Mouse (Mus musculus) left cerebral cortex, postnatal 10 days (tissue): ENCODE measurements at regions not wholly inside any gene's neighbourhood (a gene's known extent, or its start where the extent isn't known, plus 50 kb on each side); places are given as distances from the start of the nearest gene placed in this dataset.

Experiments
- DNase-seq, 2 experiments: peaks; one replicate each; pipeline ENCODE4 v3.0.0; 2021 to 2022; ENCODE audit warnings: low spot score in 2 of 2, mixed read lengths in 1 of 2; ENCODE audit errors: extremely low spot score in 1 of 2
- intact Hi-C: fragments of 180-260 bp; cut with DNase I; formaldehyde crosslinking; loops from one replicate; pipeline ENCODE4 v1.15.1; 2025

- intact Hi-C loops = no loop called here
Observed at GRCm38 (mm10) chr8:35933186-35934114, 167.9 kb downstream of the Gm19410 start.

GRCm38 (mm10) chr8:35934115-35934607, 168.6 kb downstream of the Gm19410 start:
- intact Hi-C loops = no loop called here
- DNase-seq = no peak

More at GRCm38 (mm10) chr8:35933186-35934114, 167.9 kb downstream of the Gm19410 start:
- peak; percentile 55 to 65 for DNase-seq

GRCm38 (mm10) chr8:35935034-35935433, 169.4 kb downstream of the Gm19410 start:
- intact Hi-C loops = no loop called here
- no peak for DNase-seq

- intact Hi-C loops = no loop called here
- DNase-seq = no peak
Observed at GRCm38 (mm10) chr8:35939199-35939598, 173.6 kb downstream of the Gm19410 start.

GRCm38 (mm10) chr8:35942515-35942914, 176.9 kb downstream of the Gm19410 start:
- intact Hi-C loops = no loop called here
- no peak for DNase-seq

GRCm38 (mm10) chr8:35943686-35944085, 178.1 kb downstream of the Gm19410 start:
- no peak for DNase-seq
- intact Hi-C loops = no loop called here

- intact Hi-C loops = no loop called here
- DNase-seq = no peak
Observed at GRCm38 (mm10) chr8:35944461-35944860, 178.9 kb downstream of the Gm19410 start.

- DNase-seq = no peak
- intact Hi-C loops = no loop called here
Observed at GRCm38 (mm10) chr8:35946539-35946940, 180.9 kb downstream of the Gm19410 start.

- intact Hi-C loops = no loop called here
Observed at GRCm38 (mm10) chr8:35948146-35948545, 182.6 kb downstream of the Gm19410 start.

GRCm38 (mm10) chr8:35948751-35949183, 183.2 kb downstream of the Gm19410 start:
- DNase-seq = no peak
- intact Hi-C loops = no loop called here

More at GRCm38 (mm10) chr8:35948146-35948545, 182.6 kb downstream of the Gm19410 start:
- DNase-seq = no peak

- intact Hi-C loops = no loop called here
- no peak for DNase-seq
Observed at GRCm38 (mm10) chr8:35955506-35955905, 189.9 kb downstream of the Gm19410 start.

GRCm38 (mm10) chr8:35956319-35956718, 190.7 kb downstream of the Gm19410 start:
- intact Hi-C loops = no loop called here
- DNase-seq = no peak

GRCm38 (mm10) chr8:35959201-35959600, 193.6 kb downstream of the Gm19410 start:
- DNase-seq = no peak
- intact Hi-C loops = no loop called here

GRCm38 (mm10) chr8:35960867-35961614, 195.5 kb downstream of the Gm19410 start:
- intact Hi-C loops = no loop called here
- no peak for DNase-seq

GRCm38 (mm10) chr8:35961615-35962220, 196.1 kb downstream of the Gm19410 start:
- DNase-seq = peak in 1 of 2 experiments; percentile 11
- intact Hi-C loops = no loop called here

GRCm38 (mm10) chr8:35964932-35965331, 199.3 kb downstream of the Gm19410 start:
- intact Hi-C loops = no loop called here

GRCm38 (mm10) chr8:35968341-35968740, 202.8 kb downstream of the Gm19410 start:
- intact Hi-C loops = no loop called here

More at GRCm38 (mm10) chr8:35964932-35965331, 199.3 kb downstream of the Gm19410 start:
- DNase-seq = no peak

GRCm38 (mm10) chr8:35971082-35971481, 205.5 kb downstream of the Gm19410 start:
- intact Hi-C loops = no loop called here

More at GRCm38 (mm10) chr8:35968341-35968740, 202.8 kb downstream of the Gm19410 start:
- no peak for DNase-seq

More at GRCm38 (mm10) chr8:35971082-35971481, 205.5 kb downstream of the Gm19410 start:
- no peak for DNase-seq
